Mouse (Mus musculus): ENCODE measurements around the gene Bad. TPM values are rescaled to one million over a fixed set of nuclear protein-coding genes. Genes with fewer than 3 reads are reported as not detected.

The Bad gene
- polyA plus RNA-seq, 1 experiment = 127 TPM

- Histone ChIP-seq H3K4me1 (ENCODE audit: control insufficient read depth, insufficient read depth, insufficient read length, low read length) (peaks cover 26% of the 10 kb centered on the region), H3K27me3 (ENCODE audit: control insufficient read depth, insufficient read depth, low read length) (no peaks in the 10 kb centered on the region), H3K4me3 (ENCODE audit: low read depth, low read length) (peak overlapping the region; percentile 69), H3K27ac (ENCODE audit: insufficient read depth, low read depth, low read length) (peak overlapping the region; percentile 29), H3K36me3 (ENCODE audit: control insufficient read depth, insufficient read depth, low read length) (peaks cover 11% of the 10 kb centered on the region)
- TF ChIP-seq CTCF (IDR thresholded peaks at IDR 0.05; ENCODE audit: extremely low read depth, insufficient read length, insufficient replicate concordance, low read depth, low read length) = no peak
- TF ChIP-seq POLR2A (IDR thresholded peaks at IDR 0.05; ENCODE audit: low read depth, low read length) = no peak
- WGBS = 36% methylated on average over 12 of the region's 12 CpGs
These were observed 32.0 kb downstream of the Bad start for GRCm38 (mm10) chr19:6973581-6974190.

GRCm38 (mm10) chr19:6974211-6975205, 32.8 kb downstream of the Bad start, which contains the start of gene Ppp1r14b:
Gene Ppp1r14b (plus strand): TSS chr19:6974968.
- Histone ChIP-seq H3K4me1 (ENCODE audit: control insufficient read depth, insufficient read depth, insufficient read length, low read length) (peaks cover 32% of the 10 kb centered on the region), H3K36me3 (ENCODE audit: control insufficient read depth, insufficient read depth, low read length) (peaks cover 11% of the 10 kb centered on the region), H3K27ac (ENCODE audit: insufficient read depth, low read depth, low read length) (peak within 1 kb of the TSS; percentile 70), H3K4me3 (ENCODE audit: low read depth, low read length) (peak within 1 kb of the TSS; percentile 69), H3K27me3 (ENCODE audit: control insufficient read depth, insufficient read depth, low read length) (no peaks in the 10 kb centered on the region)
- 2% methylated on average over 82 of the region's 84 CpGs for WGBS
- TF ChIP-seq POLR2A (IDR thresholded peaks at IDR 0.05; ENCODE audit: low read depth, low read length) (peak; percentile 34), CTCF (IDR thresholded peaks at IDR 0.05; ENCODE audit: extremely low read depth, insufficient read length, insufficient replicate concordance, low read depth, low read length) (no peak)

- no peaks in the 10 kb centered on the region for H3K27me3 ChIP-seq (ENCODE audit: control insufficient read depth, insufficient read depth, low read length)
- peaks cover 23% of the 10 kb centered on the region for H3K4me1 ChIP-seq (ENCODE audit: control insufficient read depth, insufficient read depth, insufficient read length, low read length)
- WGBS = under 1% methylated on average over 16 of the region's 16 CpGs
- peak within 1 kb of the TSS; percentile 70 for H3K27ac ChIP-seq (ENCODE audit: insufficient read depth, low read depth, low read length)
- peaks cover 11% of the 10 kb centered on the region for H3K36me3 ChIP-seq (ENCODE audit: control insufficient read depth, insufficient read depth, low read length)
- peak within 1 kb of the TSS; percentile 69 for H3K4me3 ChIP-seq (ENCODE audit: low read depth, low read length)
- TF ChIP-seq CTCF (IDR thresholded peaks at IDR 0.05; ENCODE audit: extremely low read depth, insufficient read length, insufficient replicate concordance, low read depth, low read length) (peak; percentile 7; the same call in 1 of the 2 replicates), POLR2A (IDR thresholded peaks at IDR 0.05; ENCODE audit: low read depth, low read length) (0 out of 2 replicates have a peak, but pooled peaks have one; percentile 45)
These were observed 34.2 kb downstream of the Bad start, which contains the start of gene Plcb3 for GRCm38 (mm10) chr19:6975537-6976521. Gene Plcb3 (minus strand): TSS chr19:6976470.

- WGBS = 82% methylated on average over 13 of the region's 13 CpGs
- Histone ChIP-seq H3K27ac (ENCODE audit: insufficient read depth, low read depth, low read length) (peak overlapping the region; percentile 45), H3K4me3 (ENCODE audit: low read depth, low read length) (no peak overlapping the region), H3K36me3 (ENCODE audit: control insufficient read depth, insufficient read depth, low read length) (peaks cover 11% of the 10 kb centered on the region), H3K27me3 (ENCODE audit: control insufficient read depth, insufficient read depth, low read length) (no peaks in the 10 kb centered on the region), H3K4me1 (ENCODE audit: control insufficient read depth, insufficient read depth, insufficient read length, low read length) (peaks cover 18% of the 10 kb centered on the region)
- no peak for TF ChIP-seq CTCF (IDR thresholded peaks at IDR 0.05; ENCODE audit: extremely low read depth, insufficient read length, insufficient replicate concordance, low read depth, low read length)
- TF ChIP-seq POLR2A (IDR thresholded peaks at IDR 0.05; ENCODE audit: low read depth, low read length) = no peak
These were observed 36.3 kb downstream of the Bad start for GRCm38 (mm10) chr19:6977759-6978638.

- peaks cover 11% of the 10 kb centered on the region for H3K36me3 ChIP-seq (ENCODE audit: control insufficient read depth, insufficient read depth, low read length)
- 26% methylated on average over 3 of the region's 3 CpGs for WGBS
- TF ChIP-seq CTCF (IDR thresholded peaks at IDR 0.05; ENCODE audit: extremely low read depth, insufficient read length, insufficient replicate concordance, low read depth, low read length) = no peak
- no peak for TF ChIP-seq POLR2A (IDR thresholded peaks at IDR 0.05; ENCODE audit: low read depth, low read length)
- peaks cover 18% of the 10 kb centered on the region for H3K4me1 ChIP-seq (ENCODE audit: control insufficient read depth, insufficient read depth, insufficient read length, low read length)
- H3K27me3 ChIP-seq (ENCODE audit: control insufficient read depth, insufficient read depth, low read length) = no peaks in the 10 kb centered on the region
- peak overlapping the region; percentile 45 for H3K27ac ChIP-seq (ENCODE audit: insufficient read depth, low read depth, low read length)
- H3K4me3 ChIP-seq (ENCODE audit: low read depth, low read length) = no peak overlapping the region
These were observed 36.9 kb downstream of the Bad start for GRCm38 (mm10) chr19:6978639-6978974.

Data from small intestine, adult 2 months (tissue).